Mouse (Mus musculus) embryonic facial prominence, embryonic 13.5 days (tissue): Measurements from ENCODE around the gene Dab2ip. TPM values are rescaled to one million over a fixed set of nuclear protein-coding genes. Genes with fewer than 3 reads are reported as not detected.

Experiments
- ATAC-seq: fragments of 200-750 bp; cut with Nextera tagmentation; 2 replicates; pipeline ENCODE4 v1.8.0; 2017; ENCODE audit warnings: low read depth; ENCODE audit not compliant: insufficient number of reproducible peaks, insufficient read depth, low FRiP score, low TSS enrichment
- H3K27ac ChIP-seq: fragments of 300-500 bp; sonication (generic); 2 replicates; pipeline ENCODE4 v1.5.1; 2015; ENCODE audit warnings: moderate library complexity, mild to moderate bottlenecking, inconsistent platforms
- H3K27me3 ChIP-seq: fragments of 300-500 bp; sonication (generic); 2 replicates; pipeline ENCODE4 v1.6.1; 2015; ENCODE audit warnings: mild to moderate bottlenecking, inconsistent platforms
- H3K36me3 ChIP-seq: fragments of 300-500 bp; sonication (generic); 2 replicates; pipeline ENCODE4 v1.6.1; 2015; ENCODE audit warnings: mild to moderate bottlenecking, inconsistent platforms
- H3K4me1 ChIP-seq: fragments of 300-500 bp; sonication (generic); 2 replicates; pipeline ENCODE4 v1.6.1; 2015; ENCODE audit warnings: inconsistent platforms
- H3K4me2 ChIP-seq: fragments of 300-500 bp; sonication (generic); 2 replicates; pipeline ENCODE4 v1.6.1; 2015; ENCODE audit warnings: moderate library complexity, mild to moderate bottlenecking, inconsistent platforms
- H3K4me3 ChIP-seq: fragments of 300-500 bp; sonication (generic); 2 replicates; pipeline ENCODE4 v1.5.1; 2015; ENCODE audit warnings: mild to moderate bottlenecking, inconsistent platforms
- H3K9ac ChIP-seq: fragments of 300-500 bp; sonication (generic); 2 replicates; pipeline ENCODE4 v1.6.1; 2015; ENCODE audit warnings: mild to moderate bottlenecking, inconsistent platforms
- H3K9me3 ChIP-seq: fragments of 300-500 bp; sonication (generic); 2 replicates; pipeline ENCODE4 v1.6.1; 2016; ENCODE audit warnings: inconsistent platforms
- WGBS: fragments of 180-500 bp; shearing (Covaris S2); methylation state at CpG from one replicate; pipeline ENCODE4 v1.1.7; 2015; ENCODE audit warnings: mixed read lengths; 5-methylcytosine and 5-hydroxymethylcytosine counted together
- polyA plus RNA-seq: library from polyadenylated mRNA; unstranded; fragments of >200 nt; fragmentation: Nextera tagmentation; extraction: Ambion mirVana; gene quantifications from 2 replicates; pipeline ENCODE4 v1.2.1, GENCODE M21; 2015

Gene Dab2ip
- polyA plus RNA-seq, 1 experiment from 2014 or later: 53.2 TPM

DNA sequence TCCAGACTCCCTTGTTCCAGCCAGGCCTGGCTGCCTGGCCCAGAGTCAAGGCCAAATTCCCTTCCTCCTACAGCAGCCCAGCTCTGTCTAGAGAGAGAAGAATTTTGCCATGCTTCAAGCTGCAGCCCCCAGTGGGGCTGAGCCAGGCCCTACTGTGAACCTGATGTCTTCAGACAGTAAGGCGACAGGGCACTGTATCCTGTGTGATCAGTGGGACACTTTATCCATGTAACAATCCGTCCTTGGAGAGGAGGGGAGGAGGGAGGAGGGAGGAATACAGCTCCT is 1.4 kb downstream of the Dab2ip start:
- H3K9me3 ChIP-seq: no peaks in the 10 kb centered on the region
- H3K27me3 ChIP-seq: no peaks in the 10 kb centered on the region
- peak overlapping the region; percentile 55 for H3K4me2 ChIP-seq
- H3K4me3 ChIP-seq: no peak overlapping the region
- peak overlapping the region; percentile 66 for H3K9ac ChIP-seq
- peak overlapping the region; percentile 90 for H3K27ac ChIP-seq
- ATAC-seq: no peak
- H3K36me3 ChIP-seq: no peaks in the 10 kb centered on the region
- 32% methylated on average over 2 of the region's 2 CpGs for WGBS
- peaks cover 41% of the 10 kb centered on the region for H3K4me1 ChIP-seq

DNA sequence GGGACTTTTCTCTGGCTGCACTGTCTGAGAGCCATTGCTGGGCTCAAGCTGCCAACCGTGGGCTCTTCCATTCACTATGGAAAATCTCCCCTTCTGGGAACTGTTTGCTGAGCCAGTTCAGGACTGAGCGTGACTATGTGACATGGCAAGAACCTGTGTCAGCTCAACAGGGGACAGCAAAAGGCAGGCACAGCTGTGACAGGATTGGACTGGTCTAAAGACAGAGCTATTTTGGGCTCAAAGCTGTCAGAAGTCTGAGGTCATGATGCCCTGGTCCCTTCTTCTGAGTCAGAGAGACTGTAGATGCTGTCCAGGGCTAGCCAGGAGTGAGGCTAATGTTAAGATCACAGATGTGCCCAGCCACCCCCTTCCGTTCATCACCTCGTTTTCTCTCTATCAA is 5.7 kb downstream of the Dab2ip start:
- Histone ChIP-seq H3K9ac (no peak overlapping the region), H3K27ac (no peak overlapping the region; the same call in 1 of the 2 replicates), H3K4me2 (no peak overlapping the region), H3K4me1 (peaks cover 20% of the 10 kb centered on the region), H3K4me3 (no peak overlapping the region), H3K9me3 (no peaks in the 10 kb centered on the region), H3K36me3 (no peaks in the 10 kb centered on the region), H3K27me3 (no peaks in the 10 kb centered on the region)
- ATAC-seq: no peak
- 78% methylated on average over 4 of the region's 4 CpGs for WGBS

DNA sequence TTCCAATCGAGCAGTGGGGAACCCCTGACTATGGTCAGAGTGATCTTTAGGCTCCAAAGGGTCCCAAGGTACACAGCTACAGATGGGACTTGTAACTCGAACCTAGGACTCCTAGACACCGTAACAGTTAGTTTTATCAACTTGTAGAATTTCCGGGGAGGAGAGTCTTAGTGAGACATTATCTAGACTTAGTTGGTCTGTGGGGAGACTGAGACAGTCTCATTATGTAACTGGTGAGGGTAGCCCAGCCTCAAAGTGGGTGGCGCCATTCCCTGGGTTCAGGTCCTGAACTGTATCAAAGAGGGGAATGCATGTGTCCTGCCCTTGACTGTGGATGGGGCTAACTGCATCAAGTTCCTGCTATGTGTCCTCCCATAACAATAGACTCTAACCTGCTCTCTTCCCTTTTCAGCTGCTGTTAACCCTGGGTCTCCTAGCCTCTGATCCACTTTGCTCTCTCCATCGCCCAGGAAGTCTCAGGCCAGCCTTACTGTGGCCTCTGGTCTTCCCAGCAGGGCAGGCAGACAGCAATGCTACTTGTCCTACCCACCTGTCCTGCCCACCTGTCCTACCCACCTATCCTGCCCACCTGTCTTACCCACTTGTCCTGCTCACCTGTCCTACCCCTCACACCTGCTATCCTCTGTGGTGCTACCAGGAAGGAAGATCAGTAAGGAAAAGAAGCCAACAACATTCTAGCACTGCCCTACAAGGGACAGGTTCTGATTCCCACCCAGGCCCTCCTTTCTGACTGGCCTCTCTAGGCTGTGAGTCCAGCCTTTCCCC is 7.2 kb downstream of the Dab2ip start:
- Histone ChIP-seq H3K36me3 (no peaks in the 10 kb centered on the region), H3K9ac (no peak overlapping the region), H3K27me3 (no peaks in the 10 kb centered on the region), H3K4me3 (no peak overlapping the region), H3K27ac (no peak overlapping the region), H3K9me3 (no peaks in the 10 kb centered on the region), H3K4me2 (no peak overlapping the region), H3K4me1 (peaks cover 5% of the 10 kb centered on the region; the same call in 1 of the 2 replicates)
- 86% methylated on average over 6 of the region's 6 CpGs for WGBS
- no peak for ATAC-seq

DNA sequence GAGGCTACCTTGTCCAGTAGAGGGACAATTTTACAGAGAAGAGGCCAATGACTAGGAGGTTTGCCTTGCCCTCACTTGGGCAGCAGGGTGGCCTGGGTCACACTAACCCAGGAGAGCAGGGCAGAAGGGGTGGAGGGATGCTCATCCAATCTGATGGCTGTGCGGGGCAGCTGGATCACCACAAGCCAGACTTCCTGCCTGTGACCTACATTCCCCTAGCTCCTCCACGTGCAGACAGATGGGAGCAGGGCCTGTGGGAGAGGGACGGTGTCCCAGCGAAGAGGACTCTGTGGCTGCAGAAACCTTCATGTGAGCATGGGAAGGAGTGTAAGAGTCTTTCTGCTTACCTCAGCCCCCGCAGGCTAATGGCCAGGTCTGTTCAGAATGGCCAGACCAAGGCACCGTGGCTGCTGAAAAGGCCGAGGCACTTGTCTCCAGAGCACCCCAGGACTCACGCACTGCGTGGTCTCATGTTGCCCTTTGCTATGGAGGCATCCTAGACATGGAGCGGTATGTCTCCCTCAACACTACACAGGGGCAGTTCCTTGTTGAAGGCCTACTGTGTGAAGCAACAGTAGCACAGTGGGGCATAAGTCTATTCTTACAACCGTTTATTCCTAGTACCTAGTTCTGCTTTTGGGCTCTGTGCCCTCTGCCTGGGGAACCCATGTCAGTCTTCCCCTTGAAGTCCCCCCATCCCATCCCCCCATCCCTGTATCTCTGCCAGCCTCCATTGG is 9.1 kb downstream of the Dab2ip start:
- 83% methylated on average over 11 of the region's 11 CpGs for WGBS
- no peak overlapping the region for H3K4me3 ChIP-seq
- no peak overlapping the region for H3K4me2 ChIP-seq
- no peaks in the 10 kb centered on the region for H3K9me3 ChIP-seq
- no peaks in the 10 kb centered on the region for H3K27me3 ChIP-seq
- H3K9ac ChIP-seq: no peak overlapping the region
- no peaks in the 10 kb centered on the region for H3K36me3 ChIP-seq
- 0 out of 2 replicates have a peak, but pooled peaks cover 6% of the 10 kb centered on the region for H3K4me1 ChIP-seq
- H3K27ac ChIP-seq: no peak overlapping the region
- ATAC-seq: no peak

DNA sequence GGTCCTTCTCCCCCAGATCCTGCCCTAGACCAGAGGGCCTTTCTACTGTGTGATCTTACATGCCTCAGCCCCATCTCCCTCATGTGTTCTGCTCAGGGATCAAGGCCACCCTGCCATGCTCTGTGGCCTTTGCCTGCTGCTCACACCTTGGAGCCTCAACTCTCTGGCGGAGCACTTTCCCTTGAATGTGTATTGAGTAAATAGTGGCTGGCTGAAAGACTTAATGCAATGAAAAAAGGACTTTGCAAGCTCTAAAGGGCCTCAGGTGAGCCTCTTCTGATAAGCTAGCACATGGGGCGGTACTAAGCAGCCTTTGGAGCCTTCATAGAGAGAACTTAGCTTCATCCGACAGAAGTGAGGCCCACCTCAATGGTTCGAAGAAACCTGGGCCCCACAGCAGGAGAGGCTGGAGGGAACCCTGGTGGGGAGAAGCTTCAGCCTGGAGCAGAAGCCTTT is 9.7 kb downstream of the Dab2ip start:
- WGBS: 91% methylated on average over 4 of the region's 4 CpGs
- no peak overlapping the region for H3K4me3 ChIP-seq

DNA sequence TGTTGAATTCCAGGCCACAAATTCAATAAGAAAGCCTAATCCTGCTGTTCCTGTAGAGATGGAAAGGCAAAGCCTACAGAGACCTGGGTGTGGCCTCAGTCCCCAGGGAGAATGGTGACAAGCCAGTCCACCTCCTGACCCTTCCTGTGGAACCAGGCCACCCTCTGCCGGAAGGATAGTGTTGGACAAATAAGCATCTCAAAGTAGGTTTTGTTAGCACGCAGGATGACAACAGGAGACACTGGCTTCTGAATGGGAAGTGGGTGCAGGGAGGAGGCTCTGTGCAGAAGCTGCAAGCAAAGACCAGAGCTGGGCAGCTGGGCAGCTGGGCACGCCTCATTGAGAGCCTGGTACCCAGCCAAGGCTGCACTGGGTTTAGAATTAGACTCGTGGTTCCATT is 12.7 kb downstream of the Dab2ip start:
- no peak for ATAC-seq
- H3K9me3 ChIP-seq: no peaks in the 10 kb centered on the region
- WGBS: 68% methylated on average over 4 of the region's 4 CpGs
- H3K27me3 ChIP-seq: no peaks in the 10 kb centered on the region
- no peak overlapping the region for H3K4me3 ChIP-seq
- no peak overlapping the region for H3K27ac ChIP-seq
- no peak overlapping the region for H3K4me2 ChIP-seq
- H3K36me3 ChIP-seq: no peaks in the 10 kb centered on the region
- H3K4me1 ChIP-seq: 0 out of 2 replicates have a peak, but pooled peaks cover 6% of the 10 kb centered on the region
- H3K9ac ChIP-seq: no peak overlapping the region

More for the DNA sequence above, 9.7 kb downstream of the Dab2ip start:
- H3K4me2 ChIP-seq: no peak overlapping the region
- H3K27ac ChIP-seq: no peak overlapping the region
- no peaks in the 10 kb centered on the region for H3K36me3 ChIP-seq
- H3K9ac ChIP-seq: no peak overlapping the region
- H3K27me3 ChIP-seq: no peaks in the 10 kb centered on the region
- no peaks in the 10 kb centered on the region for H3K9me3 ChIP-seq
- no peak for ATAC-seq
- H3K4me1 ChIP-seq: 0 out of 2 replicates have a peak, but pooled peaks cover 6% of the 10 kb centered on the region

DNA sequence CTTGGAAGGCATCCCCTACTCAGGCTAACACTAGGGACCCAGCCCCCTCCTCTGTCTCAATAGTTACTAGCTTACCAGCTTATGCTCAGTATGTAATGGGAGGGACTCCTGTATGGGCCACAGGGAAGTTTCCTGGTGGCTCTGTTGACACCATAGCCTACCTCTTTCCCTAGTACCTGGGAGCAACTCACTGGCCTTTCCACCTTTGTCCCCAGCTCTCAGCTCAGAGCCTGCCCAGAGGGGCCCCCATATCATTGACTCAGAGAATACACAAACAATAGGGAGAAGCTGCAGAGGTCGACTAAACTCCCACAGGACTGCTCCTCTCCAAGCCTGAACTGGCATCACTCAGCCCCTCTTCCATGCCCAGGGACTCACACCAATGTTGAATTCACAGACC is 16.6 kb downstream of the Dab2ip start:
- no peak overlapping the region for H3K4me3 ChIP-seq
- H3K27me3 ChIP-seq: 0 out of 2 replicates have a peak, but pooled peaks cover 2% of the 10 kb centered on the region
- H3K4me2 ChIP-seq: no peak overlapping the region
- WGBS: 44% methylated on average over 1 of the region's 1 CpGs
- H3K36me3 ChIP-seq: no peaks in the 10 kb centered on the region
- no peaks in the 10 kb centered on the region for H3K9me3 ChIP-seq
- no peak overlapping the region for H3K9ac ChIP-seq
- H3K4me1 ChIP-seq: 0 out of 2 replicates have a peak, but pooled peaks cover 6% of the 10 kb centered on the region
- H3K27ac ChIP-seq: no peak overlapping the region
- no peak for ATAC-seq

DNA sequence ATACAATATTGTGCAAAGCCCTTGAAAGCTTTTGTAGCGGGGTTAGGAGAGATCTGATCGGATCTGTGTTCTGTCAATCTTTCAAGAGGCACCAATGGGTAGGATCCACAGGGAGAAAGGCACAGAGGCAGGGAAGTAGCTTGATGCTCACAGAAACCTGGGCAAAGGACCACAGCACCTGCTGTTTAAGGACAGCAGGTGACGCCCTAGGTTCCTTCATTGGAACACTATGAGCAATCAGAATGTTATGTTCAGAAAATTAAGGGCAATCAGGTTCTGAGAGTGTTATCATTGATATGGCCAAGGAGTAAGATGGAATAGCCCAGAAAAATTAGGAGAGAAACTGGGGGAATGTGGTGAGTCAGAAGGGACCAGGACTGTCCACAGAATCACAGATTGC is 18.6 kb downstream of the Dab2ip start:
- Histone ChIP-seq H3K36me3 (no peaks in the 10 kb centered on the region), H3K27ac (no peak overlapping the region), H3K4me1 (peaks cover 10% of the 10 kb centered on the region; the same call in 1 of the 2 replicates), H3K9me3 (no peaks in the 10 kb centered on the region), H3K27me3 (peaks cover 13% of the 10 kb centered on the region; the same call in 1 of the 2 replicates), H3K4me2 (no peak overlapping the region), H3K9ac (no peak overlapping the region), H3K4me3 (no peak overlapping the region)
- ATAC-seq: no peak
- 85% methylated on average over 3 of the region's 3 CpGs for WGBS

DNA sequence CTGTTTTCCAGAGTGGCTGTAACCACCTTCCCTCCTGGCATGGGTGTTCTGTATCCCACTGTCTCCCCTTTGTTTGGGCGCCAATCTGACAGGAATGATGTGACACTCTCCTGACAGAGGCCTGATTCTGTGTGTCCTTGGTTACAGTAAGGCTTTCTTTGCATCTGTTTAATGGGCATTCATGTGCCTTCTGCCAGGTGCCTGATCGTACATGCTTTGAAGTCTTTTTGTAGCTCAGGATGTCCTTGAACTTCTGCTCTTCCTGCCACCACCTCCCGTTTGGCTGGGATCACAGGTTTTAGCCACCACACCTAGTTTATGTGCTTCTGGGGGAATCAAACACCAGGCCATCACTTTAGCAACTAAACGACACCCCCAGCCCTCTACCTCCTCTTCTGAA is 22.0 kb downstream of the Dab2ip start:
- ATAC-seq: no peak
- peaks cover 42% of the 10 kb centered on the region for H3K27me3 ChIP-seq
- 77% methylated on average over 4 of the region's 4 CpGs for WGBS
- peaks cover 40% of the 10 kb centered on the region for H3K4me1 ChIP-seq
- H3K9ac ChIP-seq: no peak overlapping the region
- H3K36me3 ChIP-seq: no peaks in the 10 kb centered on the region
- no peak overlapping the region for H3K27ac ChIP-seq
- no peak overlapping the region for H3K4me2 ChIP-seq
- H3K4me3 ChIP-seq: no peak overlapping the region
- H3K9me3 ChIP-seq: no peaks in the 10 kb centered on the region

DNA sequence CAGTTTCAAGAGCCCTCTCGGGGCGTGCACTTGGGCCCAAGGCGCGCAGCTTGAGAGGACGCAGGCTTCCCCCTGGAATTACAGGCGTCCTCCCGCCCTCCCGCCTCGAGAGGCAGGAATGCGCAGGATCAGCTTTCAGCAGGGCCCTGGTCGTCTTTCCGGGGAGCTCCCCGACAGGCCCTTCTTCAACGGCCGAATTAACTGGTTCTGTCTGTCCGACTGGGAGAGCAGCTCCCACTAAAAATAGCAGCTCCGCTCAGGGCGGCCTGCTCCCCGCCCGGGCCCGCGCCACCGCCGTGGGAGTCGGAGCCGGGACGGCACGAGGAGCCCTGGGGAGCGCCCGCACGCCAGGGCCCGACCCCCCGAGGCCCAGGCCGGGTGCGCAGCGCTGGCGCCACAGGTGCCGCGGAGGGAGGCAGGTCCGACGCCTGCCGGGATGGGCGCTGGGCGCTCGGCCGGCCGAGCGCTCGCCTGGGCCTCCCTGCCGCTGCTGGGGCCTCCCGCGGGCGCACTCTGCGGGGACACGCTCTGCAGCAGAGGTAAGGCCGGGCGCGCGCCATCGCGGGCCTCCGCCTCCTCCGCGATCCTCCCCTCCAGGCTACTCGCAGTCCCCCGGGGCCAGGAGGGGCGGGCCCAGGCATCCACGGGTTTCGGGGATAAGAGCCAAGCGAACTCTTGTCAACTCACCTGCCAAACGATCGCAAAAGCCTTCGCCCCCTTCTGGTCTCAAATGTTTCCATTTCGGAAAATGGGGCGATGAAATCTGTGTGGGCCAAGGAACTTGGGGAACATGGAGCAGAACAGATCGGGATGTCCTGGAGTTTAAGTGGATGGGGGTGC is 23.7 kb downstream of the Dab2ip start:
- H3K36me3 ChIP-seq: no peaks in the 10 kb centered on the region
- WGBS: under 1% methylated on average over 71 of the region's 76 CpGs
- no peaks in the 10 kb centered on the region for H3K9me3 ChIP-seq
- peak overlapping the region; percentile 84 for H3K9ac ChIP-seq
- peaks cover 42% of the 10 kb centered on the region for H3K27me3 ChIP-seq
- H3K27ac ChIP-seq: peak overlapping the region; percentile 81
- peak; percentile 61 for ATAC-seq
- H3K4me1 ChIP-seq: peaks cover 54% of the 10 kb centered on the region
- H3K4me3 ChIP-seq: peak overlapping the region; percentile 59
- peak overlapping the region; percentile 98 for H3K4me2 ChIP-seq

DNA sequence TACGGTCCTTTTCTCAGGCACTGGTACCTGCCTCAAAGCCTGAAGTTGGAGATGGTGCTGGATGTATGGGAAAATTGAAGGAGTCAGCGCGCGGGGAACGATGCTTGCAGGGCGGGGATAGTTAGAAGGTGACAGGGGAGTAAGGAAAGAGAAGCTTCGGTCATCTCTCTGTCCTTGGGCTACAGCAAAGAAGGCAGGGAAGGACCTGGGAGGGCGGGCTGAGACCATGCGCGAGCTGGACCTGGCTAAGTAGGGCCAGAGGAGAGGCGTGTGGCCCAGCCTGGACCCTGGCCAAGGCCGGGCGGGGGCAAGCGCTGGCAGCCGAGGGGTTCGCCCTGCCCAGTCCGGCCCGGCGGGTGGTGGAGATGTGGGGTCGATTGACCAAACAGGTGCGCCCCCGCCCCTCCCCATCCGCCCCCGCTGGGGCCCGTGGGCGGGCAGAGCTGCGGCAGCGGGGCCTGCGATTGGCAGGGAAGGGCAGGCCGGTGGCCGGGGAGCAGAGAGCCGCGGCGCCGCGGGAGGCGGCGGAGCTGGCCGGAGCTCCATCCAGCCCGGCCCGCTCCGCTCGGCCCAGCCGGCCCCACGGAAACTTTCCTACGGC is 24.4 kb downstream of the Dab2ip start:
- H3K4me2 ChIP-seq: peak overlapping the region; percentile 98
- ATAC-seq: peak; percentile 53; the same call in 1 of the 2 replicates
- H3K9me3 ChIP-seq: no peaks in the 10 kb centered on the region
- peaks cover 43% of the 10 kb centered on the region for H3K27me3 ChIP-seq
- H3K27ac ChIP-seq: no peak overlapping the region
- WGBS: 2% methylated on average over 37 of the region's 46 CpGs
- H3K36me3 ChIP-seq: no peaks in the 10 kb centered on the region
- H3K9ac ChIP-seq: peak overlapping the region; percentile 84
- peaks cover 59% of the 10 kb centered on the region for H3K4me1 ChIP-seq
- H3K4me3 ChIP-seq: peak overlapping the region; percentile 59
